Mouse (Mus musculus): ENCODE measurements around the gene Cdh5.

DNA sequence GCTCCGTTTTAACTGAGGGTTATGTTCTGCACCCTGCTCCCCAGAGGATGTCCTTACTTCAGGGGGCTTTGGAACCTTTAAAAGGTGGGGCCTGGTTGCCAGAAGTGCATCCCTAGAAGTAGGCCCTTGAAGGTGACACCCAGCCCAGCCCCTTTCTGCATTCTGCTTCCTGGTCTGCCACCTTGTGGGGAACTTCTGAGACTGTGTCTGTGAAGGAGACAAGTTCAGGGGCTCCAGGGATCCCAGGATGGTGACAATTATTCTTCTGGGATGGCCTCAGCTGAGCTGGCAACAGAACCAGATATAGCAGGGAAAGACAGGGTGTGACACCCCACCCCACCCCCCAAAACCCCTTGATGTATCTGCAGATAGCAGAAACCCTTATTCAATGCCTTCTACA is 14.3 kb upstream of the Cdh5 start:
- TF ChIP-seq CTCF (IDR thresholded peaks at IDR 0.05; ENCODE audit: borderline replicate concordance, extremely low read depth, insufficient read depth, insufficient read length): no peak; the same call in 1 of the 2 replicates
- TF ChIP-seq POLR2A (IDR thresholded peaks at IDR 0.05; ENCODE audit: borderline replicate concordance, extremely low read depth, insufficient read depth, insufficient read length, poor library complexity, severe bottlenecking): no peak

All from brain, embryonic 14.5 days (tissue).